Mouse (Mus musculus): Measurements from ENCODE around the gene Metap2.
A peak's percentile ranks its signal among the peaks of the same experiment; 100 is the strongest.
"Not testable (repeated sequence)": the region's sequence is repeated elsewhere in the genome, so short reads cannot be mapped to it uniquely, and the experiment has no call there.

Metap2 gene

DNA sequence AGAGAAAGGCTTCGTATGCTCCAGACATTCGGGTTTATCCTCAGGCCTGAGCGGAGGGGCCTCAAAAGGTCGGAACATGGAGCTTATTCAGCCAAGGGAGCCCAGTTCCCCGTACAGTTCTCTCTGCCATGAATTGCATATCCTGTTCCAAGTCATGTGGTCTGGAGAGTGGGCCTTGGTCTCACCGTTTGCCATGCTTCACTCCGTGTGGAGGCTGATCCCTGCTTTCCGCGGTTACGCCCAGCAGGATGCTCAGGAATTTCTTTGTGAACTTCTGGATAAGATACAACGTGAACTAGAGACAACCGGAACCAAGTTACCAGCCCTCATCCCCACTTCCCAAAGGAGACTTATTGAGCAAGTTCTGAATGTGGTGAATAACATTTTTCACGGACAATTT is 50.2 kb downstream of the Metap2 start:
- DNase-seq (ENCODE audit: low spot score) = no peak

- DNase-seq (ENCODE audit: low spot score) = not testable (repeated sequence)
Observed at GRCm38 (mm10) chr10:93835115-93835514, 61.8 kb downstream of the Metap2 start.

DNA sequence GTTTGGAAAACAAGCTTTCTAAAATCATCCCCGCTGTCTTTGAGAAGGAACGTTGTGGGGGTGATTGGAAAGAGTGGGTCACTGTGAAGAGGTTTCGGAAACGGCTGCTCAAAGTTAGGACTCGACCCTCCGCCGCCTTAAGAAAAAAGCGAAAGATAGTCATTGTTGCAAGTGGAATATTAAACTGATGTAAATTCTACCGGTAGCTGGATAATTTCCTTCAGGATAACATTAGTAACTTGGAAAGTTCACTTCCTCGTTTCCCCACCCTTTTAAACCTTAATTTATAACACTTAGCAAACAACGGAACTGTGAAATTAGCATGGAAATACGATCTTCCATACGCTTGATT is 62.5 kb downstream of the Metap2 start:
- no peak for DNase-seq (ENCODE audit: low spot score)

- peak; percentile 26 for DNase-seq (ENCODE audit: low spot score)
Observed at GRCm38 (mm10) chr10:93833699-93834393, 63.0 kb downstream of the Metap2 start.

GRCm38 (mm10) chr10:93833370-93833698 is 63.6 kb downstream of the Metap2 start:
- DNase-seq (ENCODE audit: low spot score) = no peak

DNA sequence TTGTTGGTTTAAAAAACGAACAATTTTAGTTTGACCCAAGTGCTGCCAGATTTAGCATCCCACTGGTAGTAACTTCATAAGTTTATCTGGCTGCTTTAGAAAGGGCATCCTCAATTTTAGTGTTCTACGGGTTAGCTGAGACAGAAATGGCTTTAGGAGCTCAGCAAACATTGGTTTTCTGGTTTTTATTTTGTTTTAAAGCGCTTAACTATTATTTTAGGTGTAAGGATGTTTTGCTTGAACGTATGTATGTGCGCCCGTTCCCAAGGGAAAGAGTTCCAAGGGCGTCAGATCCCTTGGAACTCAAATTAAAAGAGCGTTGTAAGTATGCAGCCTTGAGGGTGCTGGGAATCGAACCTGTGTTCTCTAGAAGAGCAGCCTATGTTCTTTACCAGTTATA is 64.1 kb downstream of the Metap2 start:
- no peak for DNase-seq (ENCODE audit: low spot score)

GRCm38 (mm10) chr10:93831730-93832574 is 64.9 kb downstream of the Metap2 start:
- no peak for DNase-seq (ENCODE audit: low spot score)

DNA sequence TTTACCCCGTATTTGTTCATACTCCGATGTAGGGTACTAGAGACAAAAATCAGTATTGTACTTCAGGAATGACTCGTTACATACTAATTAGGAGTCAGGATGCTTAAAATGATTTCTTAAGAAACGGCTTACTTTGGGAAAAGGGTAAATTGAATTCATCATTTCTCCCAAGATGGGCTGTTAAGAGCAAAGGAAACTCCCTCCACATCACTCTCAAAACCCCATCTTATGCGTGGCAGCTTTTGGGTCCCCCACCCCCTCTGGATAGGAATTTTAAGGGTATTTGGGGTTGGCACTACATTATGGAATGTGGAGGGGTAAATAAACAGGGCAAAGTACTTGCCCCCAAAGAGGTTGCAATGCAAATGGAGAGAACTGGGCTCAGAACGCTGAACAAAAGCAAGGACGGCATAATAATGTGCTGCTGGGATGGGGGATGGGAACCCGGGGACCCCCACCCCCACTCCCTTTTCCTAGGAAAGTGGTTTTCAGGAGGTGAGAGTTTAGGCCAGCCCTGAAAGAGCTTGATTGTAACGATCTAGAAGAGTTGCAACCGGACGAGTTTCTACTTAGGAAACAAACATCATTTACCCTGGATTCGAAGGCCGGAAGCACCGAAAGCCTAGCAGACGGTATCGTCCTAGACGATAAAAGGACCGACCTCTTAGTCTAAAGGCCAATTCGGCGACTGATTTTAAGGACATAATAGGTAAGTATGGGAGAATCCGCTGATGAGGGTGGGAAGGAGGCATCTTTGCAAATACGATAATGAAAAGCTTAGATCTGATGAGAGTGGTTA is 65.8 kb downstream of the Metap2 start, which contains the start of gene Usp44:
Usp44 (plus strand) TSS at position 625 of the 799 bp plus-strand sequence.
- no peak for DNase-seq (ENCODE audit: low spot score)

GRCm38 (mm10) chr10:93829898-93830831 is 66.7 kb downstream of the Metap2 start:
- no peak for DNase-seq (ENCODE audit: low spot score)

DNA sequence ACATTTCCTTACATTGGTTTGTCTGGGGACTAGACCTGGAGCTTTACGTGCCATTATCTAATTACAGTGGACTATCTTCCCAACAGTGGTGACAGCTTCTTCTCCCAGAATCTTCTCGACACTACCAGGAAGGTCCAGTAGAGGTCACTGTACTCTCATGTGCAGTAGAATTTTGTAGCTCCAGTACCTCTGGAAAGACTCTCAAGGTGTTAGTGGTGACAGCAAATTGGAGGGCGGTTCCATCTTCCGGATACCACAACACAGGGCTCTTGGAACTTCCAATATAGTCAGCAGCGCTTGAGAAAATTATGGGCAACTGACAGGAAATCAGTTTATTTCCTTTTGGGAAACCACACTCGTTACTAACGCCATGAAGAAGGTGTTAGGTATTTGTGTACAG is 78.2 kb downstream of the Metap2 start:
- peak; percentile 63 for DNase-seq (ENCODE audit: low spot score)

DNA sequence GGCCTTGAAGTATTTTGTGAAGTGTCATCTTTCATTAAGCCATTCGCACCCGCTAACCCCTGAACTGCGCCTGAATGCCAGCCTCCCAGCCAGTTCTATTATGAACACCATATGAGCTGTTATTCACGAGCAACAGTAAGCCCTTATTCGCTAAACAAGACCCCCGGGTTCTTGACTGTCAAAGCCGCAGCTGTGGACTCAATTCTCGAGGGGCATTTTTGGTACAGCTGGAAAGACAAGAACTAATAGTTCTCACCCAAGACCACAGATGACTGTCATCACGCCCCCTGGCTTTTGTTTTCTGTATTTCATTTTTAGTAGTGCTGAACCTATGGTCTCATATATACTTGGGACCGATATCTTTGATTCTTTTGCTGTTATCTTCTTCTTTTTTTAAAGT is 83.1 kb downstream of the Metap2 start:
- DNase-seq (ENCODE audit: low spot score) = no peak

- DNase-seq (ENCODE audit: low spot score) = peak; percentile 79
Observed at GRCm38 (mm10) chr10:93812774-93813415, 84.0 kb downstream of the Metap2 start.

DNA sequence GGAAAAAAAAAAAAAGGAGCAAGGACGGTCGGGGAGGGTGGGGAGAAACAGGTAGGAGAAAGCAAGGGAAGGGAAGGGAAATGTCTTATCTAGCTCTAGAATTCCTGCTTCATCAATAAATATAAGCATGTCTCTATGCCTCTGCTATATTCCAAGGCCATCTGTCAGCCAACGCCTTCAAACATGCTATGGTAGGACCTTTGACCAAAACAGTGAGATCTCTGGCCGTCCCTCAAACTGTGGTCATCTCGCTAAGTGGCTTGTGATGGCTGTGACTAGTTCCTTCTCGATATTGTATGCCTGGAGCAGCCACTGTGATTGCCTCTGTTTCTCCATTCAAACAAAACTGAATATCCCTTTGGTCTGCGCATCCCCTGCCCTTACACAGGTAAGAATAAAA is 84.8 kb downstream of the Metap2 start:
- no peak for DNase-seq (ENCODE audit: low spot score)

DNA sequence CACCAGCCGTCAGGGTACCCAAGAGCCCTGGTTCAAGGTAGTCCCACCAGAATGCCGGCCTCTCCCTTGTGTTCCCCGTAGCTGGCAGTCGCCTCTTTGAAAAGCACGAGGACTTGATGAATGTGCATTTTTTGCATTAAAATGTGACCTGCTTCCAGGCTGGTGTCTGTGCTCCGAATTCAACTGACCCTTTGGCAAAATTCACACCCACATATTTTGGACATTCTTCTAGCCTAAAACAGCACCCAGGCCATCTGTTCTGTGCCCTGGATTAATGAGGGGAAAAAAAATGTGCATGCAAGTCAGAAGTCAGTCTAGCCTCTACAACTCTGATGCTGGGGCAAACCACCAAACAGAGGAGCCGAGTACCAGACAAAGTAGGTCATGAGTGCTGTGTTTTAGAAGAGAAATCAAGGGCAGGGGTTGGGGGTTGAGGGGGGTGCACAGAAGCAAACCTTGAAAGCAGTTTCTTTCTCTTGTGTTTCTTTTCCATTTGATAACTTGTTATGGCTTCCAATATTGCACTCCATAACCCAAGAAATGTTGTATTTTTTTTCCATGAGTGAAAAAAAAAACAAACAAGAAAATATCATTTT is 86.2 kb downstream of the Metap2 start:
- no peak for DNase-seq (ENCODE audit: low spot score)

GRCm38 (mm10) chr10:93809438-93809837 is 87.5 kb downstream of the Metap2 start:
- not testable (repeated sequence) for DNase-seq (ENCODE audit: low spot score)
